Mouse (Mus musculus): ENCODE data around the gene Arf3. TPM values are rescaled to one million over a fixed set of nuclear protein-coding genes. Genes with fewer than 3 reads are reported as not detected.

Gene Arf3
- total RNA-seq, 2 experiments from 2014 or later = 30.8 to 31.7 TPM

DNA sequence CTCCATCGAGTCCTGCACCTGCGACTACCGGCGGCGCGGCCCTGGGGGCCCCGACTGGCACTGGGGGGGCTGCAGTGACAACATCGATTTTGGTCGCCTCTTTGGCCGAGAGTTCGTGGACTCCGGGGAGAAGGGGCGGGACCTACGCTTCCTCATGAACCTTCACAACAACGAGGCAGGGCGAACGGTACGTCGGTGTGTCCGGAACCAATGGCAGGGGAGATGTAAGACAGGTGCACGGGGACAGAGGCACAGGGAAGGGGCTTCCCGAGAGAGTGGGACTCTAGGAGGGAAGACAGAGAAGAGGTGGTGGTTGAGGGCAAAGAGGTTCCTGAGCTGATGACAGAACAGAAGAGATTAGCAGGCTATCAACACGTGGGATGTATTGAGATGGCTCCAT, 28.8 kb upstream of the Arf3 start:
- no peak for DNase-seq (ENCODE audit: low spot score in 2 of 2)

DNA sequence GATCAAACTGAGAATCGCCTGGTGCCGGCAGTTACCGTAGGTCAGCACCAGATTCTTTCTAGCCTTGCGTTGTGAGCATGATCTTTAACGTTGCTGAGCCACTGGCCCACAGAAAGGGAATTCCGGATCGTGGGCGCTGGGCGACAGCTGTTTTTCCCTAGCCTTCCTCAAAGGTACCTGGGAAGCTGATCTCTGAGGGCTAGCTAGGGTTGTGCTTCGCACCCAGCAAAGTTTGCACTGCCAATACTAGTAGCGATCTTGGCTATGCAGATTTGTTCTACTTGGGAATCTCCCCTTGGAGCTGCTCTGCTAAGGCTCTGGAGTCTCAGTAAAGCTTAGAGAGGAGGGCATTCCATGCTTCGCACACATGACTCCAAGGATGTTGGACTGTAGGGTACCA, 28.2 kb upstream of the Arf3 start:
- no peak for DNase-seq (ENCODE audit: low spot score in 2 of 2)

DNA sequence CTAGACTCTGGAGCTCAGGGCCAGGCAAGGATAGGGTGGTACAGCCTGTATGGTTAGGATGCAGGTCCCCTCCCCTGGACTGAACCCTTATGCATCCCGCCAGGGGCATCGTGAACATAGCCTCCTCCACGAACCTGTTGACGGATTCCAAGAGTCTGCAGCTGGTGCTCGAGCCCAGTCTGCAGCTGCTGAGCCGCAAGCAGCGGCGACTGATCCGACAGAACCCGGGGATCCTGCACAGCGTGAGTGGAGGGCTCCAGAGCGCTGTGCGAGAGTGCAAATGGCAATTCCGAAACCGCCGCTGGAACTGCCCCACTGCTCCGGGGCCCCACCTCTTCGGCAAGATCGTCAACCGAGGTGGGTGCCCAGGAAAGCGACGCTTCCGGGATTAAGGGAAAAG, 27.7 kb upstream of the Arf3 start:
- no peak for DNase-seq (ENCODE audit: low spot score in 2 of 2)

DNA sequence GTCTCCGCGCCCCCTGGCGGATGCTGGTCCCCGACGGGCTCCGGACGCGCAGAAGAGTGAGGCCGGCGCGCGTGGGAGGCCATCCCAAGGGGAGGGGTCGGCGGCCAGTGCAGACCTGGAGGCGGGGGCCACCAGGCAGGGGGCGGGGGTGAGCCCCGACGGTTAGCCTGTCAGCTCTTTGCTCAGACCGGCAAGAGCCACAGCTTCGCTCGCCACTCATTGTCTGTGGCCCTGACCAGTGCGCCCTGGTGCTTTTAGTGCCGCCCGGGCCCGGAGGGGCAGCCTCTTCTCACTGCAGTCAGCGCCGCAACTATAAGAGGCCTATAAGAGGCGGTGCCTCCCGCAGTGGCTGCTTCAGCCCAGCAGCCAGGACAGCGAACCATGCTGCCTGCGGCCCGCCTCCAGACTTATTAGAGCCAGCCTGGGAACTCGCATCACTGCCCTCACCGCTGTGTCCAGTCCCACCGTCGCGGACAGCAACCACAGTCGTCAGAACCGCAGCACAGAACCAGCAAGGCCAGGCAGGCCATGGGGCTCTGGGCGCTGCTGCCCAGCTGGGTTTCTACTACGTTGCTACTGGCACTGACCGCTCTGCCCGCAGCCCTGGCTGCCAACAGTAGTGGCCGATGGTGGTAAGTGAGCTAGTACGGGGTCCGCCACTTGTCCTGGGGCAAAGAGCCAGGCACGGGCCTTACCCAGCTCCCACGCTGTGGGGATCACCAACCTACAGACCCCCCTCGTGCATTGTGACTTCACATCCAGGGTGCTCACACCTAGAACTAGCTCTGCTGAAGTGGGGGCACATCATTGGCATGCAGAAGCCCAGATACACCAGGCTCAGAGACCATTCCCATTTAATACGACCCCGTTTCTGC, 26.9 kb upstream of the Arf3 start, which contains the start of gene Wnt1:
Wnt1 (plus strand) TSS at position 197 of the 875 bp plus-strand sequence.
- peak in 1 of 2 experiments; percentile 57 for DNase-seq (ENCODE audit: low spot score in 2 of 2)

DNA sequence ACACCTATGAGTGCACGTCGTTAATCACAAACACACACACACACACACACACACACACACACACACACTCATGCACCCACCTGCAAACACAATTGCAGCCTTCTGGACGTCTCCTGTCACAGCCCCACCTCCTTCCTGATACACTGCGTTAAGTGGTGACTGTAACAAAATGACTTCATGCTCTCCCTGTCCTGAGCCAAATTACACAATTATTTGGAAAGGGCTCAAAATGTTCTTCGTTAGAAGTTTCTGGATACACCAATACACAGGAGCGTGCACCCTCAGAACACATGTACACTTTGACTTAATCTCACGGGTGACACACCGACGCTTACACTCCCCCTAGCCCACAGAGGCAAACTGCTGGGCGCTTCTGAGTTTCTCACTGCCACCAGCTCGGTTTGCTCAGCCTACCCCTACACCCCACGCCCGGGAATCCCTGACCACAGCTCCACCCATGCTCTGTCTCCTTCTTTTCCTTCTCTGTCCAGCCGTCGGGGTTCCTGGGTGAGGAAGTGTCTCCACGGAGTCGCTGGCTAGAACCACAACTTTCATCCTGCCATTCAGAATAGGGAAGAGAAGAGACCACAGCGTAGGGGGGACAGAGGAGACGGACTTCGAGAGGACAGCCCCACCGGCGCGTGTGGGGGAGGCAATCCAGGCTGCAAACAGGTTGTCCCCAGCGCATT, 26.1 kb upstream of the Arf3 start:
- DNase-seq (ENCODE audit: low spot score in 2 of 2) = no peak

DNA sequence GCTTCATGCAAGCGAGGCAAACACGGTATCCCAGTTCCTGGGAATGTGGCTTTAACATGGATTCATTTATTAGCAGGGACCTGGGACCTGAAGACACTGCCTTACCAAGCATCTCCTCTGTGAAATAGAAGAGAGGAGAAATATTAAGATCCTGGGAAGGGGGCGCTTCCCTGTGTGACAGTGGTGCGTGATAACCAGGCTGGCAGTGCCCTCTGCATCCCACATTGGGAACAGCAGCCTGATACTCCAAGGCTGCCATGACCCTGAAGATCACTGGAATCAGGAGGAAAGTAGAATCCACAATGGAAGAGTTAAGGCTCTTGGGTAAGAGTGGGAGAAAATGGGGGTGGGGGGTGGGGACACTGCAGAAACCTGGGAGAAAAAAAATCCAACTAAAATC, 24.9 kb upstream of the Arf3 start:
- DNase-seq (ENCODE audit: low spot score in 2 of 2) = no peak

DNA sequence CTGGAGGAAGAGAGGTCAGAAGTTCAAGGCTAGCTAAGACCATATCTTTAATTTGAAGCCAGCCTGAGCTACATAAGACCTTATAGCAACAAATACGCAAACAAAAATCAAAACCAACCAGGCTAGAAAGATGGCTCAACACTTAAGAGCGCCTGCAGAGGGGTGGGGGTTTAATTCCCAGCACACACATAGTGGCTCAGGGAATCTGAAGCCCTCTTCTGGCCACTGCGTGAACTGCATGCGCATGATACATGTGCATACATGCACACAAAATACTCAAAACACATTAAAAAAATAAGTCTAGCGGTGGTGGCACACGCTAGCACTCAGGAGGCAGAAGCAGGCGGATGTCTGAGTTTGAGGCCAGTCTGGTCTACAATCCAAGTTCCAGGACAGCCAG, 22.7 kb upstream of the Arf3 start:
- peak in 1 of 2 experiments; percentile 16 for DNase-seq (ENCODE audit: low spot score in 2 of 2)

DNA sequence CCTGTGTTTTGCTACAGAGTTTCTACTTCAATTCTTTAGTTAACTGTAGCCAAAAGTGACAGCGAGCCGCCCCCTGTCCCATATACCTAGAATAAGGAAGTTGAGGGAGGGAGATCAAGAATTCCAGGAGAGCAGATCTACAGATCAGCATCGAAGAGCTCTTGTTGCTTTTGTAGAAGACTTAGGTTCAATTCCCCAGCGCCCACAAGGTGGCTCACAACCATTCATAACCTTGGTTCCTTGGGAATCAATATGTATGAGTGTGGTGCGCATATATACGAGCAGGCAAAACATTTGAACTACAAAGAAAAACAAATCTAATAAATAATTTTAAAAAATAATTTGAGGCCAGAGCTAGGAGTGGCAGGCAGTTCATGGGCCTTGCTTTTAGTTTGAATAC, 18.2 kb upstream of the Arf3 start:
- DNase-seq (ENCODE audit: low spot score in 2 of 2) = no peak

DNA sequence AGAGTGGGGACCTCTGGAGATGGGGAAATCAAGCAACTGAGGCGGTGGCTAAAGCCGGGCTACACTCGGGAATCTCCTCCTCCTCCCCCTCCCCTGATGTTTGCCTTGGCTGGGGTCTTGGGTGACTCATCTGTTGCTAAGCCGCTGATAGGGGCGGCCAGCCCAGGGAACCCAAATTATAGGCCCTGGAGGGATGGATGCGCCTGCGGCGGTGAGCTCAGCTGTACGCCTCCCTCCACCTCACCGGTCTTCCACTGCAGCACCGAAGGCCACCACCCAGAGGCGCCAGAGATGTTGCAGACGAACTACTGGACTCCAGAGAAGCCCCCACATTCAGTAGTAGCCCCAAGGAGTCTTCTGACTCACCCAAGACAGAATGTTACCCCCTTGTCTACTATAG, 17.6 kb upstream of the Arf3 start:
- peak in 1 of 2 experiments; percentile 57 for DNase-seq (ENCODE audit: low spot score in 2 of 2)

DNA sequence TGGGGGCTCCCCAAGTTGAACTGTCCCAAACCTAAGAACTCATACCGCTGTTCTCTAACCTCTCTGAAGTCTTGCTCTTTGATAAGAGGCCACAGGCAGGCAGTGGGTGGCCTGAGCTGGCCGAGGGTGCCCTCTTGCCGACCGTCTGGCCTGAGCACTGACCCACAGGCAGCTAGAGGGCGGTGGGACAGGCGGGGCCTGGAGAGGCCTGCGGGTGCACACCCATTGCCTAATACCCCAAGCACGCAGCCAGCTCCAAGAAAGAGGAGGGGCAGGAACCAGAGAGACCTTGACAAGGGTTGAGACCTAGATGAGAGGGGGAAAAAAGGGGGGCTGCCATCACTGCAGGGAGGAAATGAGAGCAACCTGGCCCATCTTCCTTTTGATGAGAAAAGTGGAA, 17.1 kb upstream of the Arf3 start:
- no peak for DNase-seq (ENCODE audit: low spot score in 2 of 2)

DNA sequence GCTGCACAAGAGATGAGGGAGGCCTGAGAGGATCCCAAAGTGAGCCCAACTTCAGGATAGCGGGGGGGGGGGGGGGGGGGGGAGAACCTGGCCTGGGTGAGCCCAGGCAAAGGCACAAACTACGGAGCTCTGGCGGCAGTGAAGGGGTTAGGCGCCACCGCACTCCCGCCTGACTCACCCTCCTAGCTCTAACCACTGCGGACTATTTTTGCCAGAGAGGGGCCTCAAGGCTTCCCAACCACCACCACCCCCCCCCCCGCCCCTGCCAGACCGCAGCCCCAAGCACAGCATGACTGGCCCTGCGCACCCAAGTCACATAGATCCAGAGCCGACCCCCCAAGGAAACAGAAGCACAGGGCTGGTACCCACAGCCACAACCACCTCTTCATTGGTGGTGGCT, 15.8 kb upstream of the Arf3 start:
- DNase-seq (ENCODE audit: low spot score in 2 of 2) = no peak

DNA sequence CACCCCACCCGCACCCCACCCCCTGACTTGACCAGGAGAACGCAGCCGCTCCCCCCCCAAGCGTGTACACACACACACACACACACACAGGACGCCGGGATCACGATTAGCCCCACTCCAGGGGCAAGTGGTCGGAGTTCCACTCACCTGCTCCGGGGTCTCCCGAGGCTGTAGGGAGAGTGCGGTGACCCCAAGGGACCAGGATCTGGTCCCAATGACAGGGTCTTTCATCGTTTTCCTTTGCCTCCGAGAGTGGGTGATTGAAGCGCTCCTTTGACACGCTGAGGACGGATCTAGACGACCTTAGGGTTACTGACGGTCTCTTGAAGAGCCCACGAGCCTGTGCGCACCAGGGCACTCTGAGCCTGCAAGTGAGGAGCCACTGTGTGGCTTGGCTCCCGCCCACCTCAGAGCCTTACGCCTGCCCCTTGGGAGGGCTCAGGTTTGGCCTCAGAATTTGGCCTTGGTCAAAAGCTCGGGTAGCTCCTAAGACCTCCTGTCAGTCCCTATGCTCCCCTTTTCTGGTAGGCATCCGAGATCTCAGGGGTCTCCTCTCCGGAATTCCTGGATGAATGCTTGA, 15.3 kb upstream of the Arf3 start:
- no peak for DNase-seq (ENCODE audit: low spot score in 2 of 2)

DNA sequence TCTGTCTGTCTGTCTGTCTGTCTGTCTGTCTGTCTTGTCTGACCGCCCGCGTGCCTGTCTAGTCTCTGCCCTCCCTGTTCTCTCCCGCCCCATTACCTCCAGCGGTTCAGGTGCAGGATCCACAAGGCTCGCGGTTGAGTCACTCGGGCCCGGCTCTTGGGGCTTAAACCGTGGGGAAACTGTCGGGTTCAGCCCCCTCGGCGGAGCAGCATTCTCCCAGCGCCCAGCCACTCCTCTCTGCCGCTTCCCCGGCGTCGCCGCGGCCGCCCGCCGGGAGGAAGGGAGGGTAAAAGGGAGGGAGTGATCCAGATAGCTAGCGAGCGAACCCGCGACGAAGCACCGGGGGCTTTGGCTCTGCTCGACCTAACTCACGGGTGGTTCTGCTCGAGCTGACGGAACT, 14.7 kb upstream of the Arf3 start, which contains the start of gene Wnt10b:
Wnt10b (minus strand) TSS at position 389 of the 400 bp plus-strand sequence.
- no peak for DNase-seq (ENCODE audit: low spot score in 2 of 2)

DNA sequence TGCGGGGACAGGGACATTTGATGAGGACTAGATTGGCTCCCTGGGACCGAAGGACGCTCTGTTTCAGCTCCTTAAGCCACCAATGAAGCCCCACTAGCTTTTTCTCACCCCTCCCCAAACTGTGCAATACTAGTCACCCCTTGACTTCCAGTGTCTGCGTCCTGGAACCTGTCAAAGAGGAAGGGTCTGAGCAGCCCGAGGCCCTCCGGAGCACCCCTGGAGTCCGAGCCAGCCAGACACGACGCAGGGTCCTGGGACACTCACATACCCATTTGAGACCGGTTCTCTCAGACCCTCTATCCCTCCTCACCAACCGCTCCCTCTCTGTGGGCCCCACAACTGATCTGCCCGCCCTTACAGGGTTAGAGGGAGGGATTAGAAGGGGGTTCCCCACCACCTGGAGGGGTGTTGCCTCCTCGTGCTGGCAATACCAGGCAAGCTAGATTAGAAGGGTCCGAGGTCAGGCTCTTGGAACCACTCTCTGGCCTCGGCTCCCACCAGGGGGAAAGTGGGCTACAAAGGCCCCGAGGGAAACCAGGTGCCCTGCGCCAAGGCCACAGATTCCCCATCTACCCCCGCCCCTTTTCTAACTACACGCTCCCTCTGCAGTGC, 14.1 kb upstream of the Arf3 start:
- DNase-seq (ENCODE audit: low spot score in 2 of 2) = no peak

DNA sequence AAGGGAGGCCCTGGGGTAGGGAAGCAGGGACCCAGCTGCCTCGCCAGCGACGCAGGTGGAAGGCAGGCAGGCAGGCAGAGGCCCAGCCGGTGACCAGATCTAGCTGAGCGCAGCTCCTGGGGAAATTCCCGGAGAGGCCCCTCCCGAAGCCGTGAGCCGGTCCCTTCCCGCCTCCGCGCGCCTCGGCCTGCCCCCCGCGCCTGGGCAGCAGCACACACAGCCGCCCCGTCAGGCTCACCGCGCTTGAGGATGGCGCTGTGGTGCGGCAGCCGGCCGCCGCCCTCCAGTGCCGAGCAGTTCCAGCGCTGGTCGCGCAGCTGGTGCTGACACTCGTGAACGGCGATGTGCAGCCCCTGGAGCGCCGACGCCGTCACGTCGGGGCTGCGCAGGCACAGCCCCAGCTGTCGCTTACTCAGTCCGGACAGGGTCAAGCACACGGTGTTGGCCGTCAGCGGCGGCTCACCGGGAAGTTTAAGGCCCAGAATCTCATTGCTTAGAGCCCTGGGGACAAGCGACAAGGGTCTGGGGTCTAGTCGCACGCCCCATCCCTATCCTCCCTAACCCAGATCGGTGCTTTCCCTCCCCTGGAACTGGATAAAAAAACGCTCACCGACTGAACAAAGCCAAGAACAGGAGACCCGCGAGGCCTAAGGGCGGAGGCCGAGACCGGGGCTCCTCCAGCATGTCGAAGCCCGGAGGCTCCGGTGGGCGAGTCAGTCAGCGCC, 13.4 kb upstream of the Arf3 start:
- no peak for DNase-seq (ENCODE audit: low spot score in 2 of 2)

DNA sequence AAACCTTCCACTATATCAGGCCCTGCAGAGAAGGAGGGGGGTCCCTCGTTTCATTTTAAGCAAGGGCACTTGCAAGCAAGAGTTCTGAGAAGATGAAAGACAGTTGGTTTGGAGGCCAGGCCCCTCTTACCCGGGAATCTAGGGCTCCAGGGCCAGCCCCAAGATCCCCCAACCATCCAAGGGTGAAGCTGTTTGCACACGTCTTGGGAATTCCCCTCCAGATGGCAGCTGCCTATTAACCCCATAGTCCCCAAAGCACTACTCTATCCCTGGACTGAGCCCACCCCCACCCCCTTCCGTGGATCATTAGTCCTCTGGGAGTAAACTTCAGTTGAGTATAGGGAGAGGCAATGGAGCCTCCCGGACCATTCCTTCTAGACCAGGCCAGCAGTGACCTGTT, 12.5 kb upstream of the Arf3 start:
- DNase-seq (ENCODE audit: low spot score in 2 of 2) = no peak

DNA sequence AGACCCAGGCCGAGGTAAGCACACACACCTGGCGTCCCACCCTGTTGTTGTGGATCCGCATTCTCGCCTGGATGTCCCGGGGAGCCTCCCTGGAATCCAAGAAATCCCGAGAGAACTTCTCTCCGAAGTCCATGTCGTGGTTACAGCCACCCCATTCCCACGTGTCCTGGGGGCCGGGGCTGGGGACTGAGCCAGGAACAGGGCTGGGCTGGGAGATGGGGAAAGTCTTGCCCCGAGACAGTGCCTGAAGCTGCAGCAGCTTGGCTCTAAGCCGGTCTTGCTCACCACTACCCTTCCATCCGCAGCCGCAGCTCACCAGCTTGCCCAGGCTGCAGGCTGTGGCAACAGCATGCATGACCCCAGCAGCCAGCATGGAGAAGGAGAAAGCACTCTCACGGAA, 11.1 kb upstream of the Arf3 start:
- no peak for DNase-seq (ENCODE audit: low spot score in 2 of 2)

DNA sequence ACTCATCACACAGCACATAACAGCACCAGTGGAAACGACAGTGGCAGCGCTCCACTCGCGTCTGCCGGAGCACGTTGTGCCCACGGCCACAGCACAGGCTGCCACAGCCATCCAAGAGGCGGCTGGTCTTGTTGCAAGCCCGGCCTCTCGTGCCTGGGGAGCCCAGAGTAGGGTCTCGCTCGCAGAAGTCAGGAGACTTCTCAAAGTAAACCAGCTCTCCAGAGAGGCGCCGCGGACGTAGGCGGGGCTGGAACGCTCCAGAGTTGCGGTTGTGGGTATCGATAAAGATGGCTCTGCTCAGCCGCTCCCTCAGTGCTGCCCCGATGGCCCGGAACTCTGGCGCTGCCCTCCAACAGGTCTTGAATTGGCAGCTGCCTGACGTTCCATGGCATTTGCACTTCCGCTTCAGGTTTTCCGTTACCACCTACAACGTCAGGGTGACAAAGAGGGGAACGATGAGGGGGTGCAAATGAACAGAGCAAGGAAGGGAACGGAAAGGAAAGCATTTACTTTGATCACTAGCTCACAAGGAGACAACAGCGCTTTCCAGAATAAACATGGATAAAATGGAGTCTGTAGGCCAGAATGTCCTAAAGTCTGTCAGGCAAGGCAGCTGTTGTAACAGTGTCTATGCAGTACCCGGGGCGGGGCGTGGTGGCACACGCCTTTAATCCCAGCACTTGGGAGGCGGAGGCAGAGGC, 9.6 kb upstream of the Arf3 start:
- DNase-seq (ENCODE audit: low spot score in 2 of 2) = no peak

DNA sequence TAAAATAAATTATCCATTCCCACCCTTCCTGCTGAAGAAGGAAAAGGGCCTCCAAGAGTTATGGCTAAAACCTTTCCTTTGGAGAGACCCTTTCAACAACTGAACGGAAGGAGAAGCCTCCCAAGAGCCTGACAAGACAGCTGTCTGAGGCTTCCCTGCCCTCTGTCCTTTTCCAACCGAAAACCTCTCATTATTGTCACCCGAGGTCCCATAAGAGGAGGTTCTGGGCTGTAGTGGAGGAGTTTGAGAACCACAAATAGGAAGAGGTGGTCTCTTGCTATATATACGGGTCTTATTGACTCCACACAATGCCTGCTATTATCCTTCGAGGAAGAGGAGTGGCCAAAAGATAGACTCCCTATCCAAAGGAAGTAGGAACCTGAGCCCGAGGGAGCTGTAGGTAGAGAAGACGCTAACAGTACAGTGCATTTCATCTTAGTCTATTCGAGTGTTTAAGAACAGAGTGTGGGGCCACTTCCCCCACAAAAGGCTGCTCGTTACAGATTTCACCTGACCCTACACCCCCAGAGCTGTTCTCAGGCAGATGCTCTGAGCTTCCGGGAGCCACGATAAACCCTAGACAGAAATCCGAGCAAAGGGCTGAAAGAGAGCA, 8.9 kb upstream of the Arf3 start:
- DNase-seq (ENCODE audit: low spot score in 2 of 2) = no peak

DNA sequence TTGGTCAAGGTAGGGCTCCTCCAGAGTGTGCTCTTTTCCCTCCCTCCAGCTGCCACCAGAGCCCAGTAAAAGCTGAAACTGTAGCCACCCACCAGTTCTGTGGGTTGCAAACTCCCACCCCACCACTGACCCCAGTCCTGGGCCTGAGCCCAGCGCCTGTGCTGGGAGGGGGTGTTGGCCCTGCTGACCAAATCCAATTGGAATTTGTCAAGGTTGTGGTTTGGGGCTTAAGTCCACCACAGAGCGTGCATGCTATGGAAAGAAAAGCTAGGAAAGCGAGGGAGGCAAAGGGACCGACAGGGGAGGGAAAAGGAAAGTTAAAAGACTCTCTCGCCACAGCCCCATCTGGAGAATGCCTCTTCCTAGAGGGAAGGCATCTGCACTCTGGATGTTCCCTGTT, 5.2 kb upstream of the Arf3 start:
- no peak for DNase-seq (ENCODE audit: low spot score in 2 of 2)

All from gastrocnemius, postnatal 4 days (tissue).